Mouse (Mus musculus) ES-Bruce4 (cell line): ENCODE results near the gene Car4. TPM values are rescaled to one million over a fixed set of nuclear protein-coding genes. Genes with fewer than 3 reads are reported as not detected.

Experiments used
- H3K27ac ChIP-seq: 2 replicates; pipeline ENCODE4 v1.5.1; 2012; ENCODE audit warnings: low read length, inconsistent platforms; ENCODE audit not compliant: insufficient read depth
- H3K27me3 ChIP-seq: 2 replicates; pipeline ENCODE4 v1.6.1; 2012; ENCODE audit warnings: mild to moderate bottlenecking, low read length, inconsistent platforms; ENCODE audit not compliant: control insufficient read depth, poor library complexity, insufficient read depth, severe bottlenecking
- H3K36me3 ChIP-seq: 2 replicates; pipeline ENCODE4 v1.6.1; 2012; ENCODE audit warnings: inconsistent platforms, mild to moderate bottlenecking, low read length, moderate library complexity; ENCODE audit not compliant: control insufficient read depth, poor library complexity, insufficient read depth, severe bottlenecking
- H3K4me1 ChIP-seq: one replicate; pipeline ENCODE4 v1.8.1; 2011; ENCODE audit warnings: low read length; ENCODE audit not compliant: control insufficient read depth, insufficient read depth
- H3K4me3 ChIP-seq: 2 replicates; pipeline ENCODE4 v1.5.1; 2011; ENCODE audit warnings: low read depth, mild to moderate bottlenecking, low read length
- H3K9ac ChIP-seq: 2 replicates; pipeline ENCODE4 v1.6.1; 2012; ENCODE audit warnings: low read depth, mild to moderate bottlenecking, inconsistent platforms; ENCODE audit not compliant: poor library complexity, severe bottlenecking
- H3K9me3 ChIP-seq: replicated peaks from 2 replicates; pipeline ENCODE4 v1.6.1; 2012; ENCODE audit warnings: mild to moderate bottlenecking, low read length, inconsistent platforms; ENCODE audit not compliant: control insufficient read depth, poor library complexity, insufficient read depth, severe bottlenecking
- CTCF ChIP-seq: IDR thresholded peaks from one replicate; pipeline ENCODE4 v1.8.1; 2011; ENCODE audit warnings: low read depth, low read length
- EP300 ChIP-seq: IDR thresholded peaks from 2 replicates; pipeline ENCODE4 v1.6.1; 2011; ENCODE audit warnings: low read depth, low read length; ENCODE audit not compliant: insufficient read depth
- POLR2A ChIP-seq: IDR thresholded peaks from one replicate; pipeline ENCODE4 v1.8.1; 2011; ENCODE audit warnings: low read length; ENCODE audit not compliant: insufficient read depth
- polyA plus RNA-seq: library from polyadenylated mRNA; stranded (reverse); fragments of >200 nt; gene quantifications from 2 replicates; pipeline ENCODE4 v1.2.4, GENCODE M21; 2011; ENCODE audit warnings: low read depth; ENCODE audit not compliant: missing spikeins, insufficient read depth, insufficient read length

The Car4 gene
- polyA plus RNA-seq, 1 experiment, result 277 TPM

DNA sequence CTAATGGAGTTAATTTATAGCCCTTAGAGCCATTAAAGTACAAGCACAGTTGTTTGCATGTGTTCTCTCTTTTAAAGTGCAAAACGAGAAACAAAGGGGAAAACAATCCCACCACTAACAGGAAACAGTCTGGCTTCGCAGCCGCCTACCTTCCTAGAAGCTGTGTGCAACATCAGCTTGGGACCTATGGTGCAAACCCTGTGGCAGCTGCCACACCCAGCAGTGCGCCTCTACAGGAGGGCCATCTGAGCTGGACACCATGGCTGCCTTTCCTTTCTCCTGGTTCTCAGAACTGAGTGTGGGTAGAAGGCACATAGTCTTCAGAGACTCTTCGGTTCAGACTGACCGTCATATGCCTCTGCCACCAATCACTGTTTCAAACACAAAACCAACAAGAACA is 27.8 kb downstream of the Car4 start:
- TF ChIP-seq CTCF, result no peak
- TF ChIP-seq EP300, result no peak
- no peak for TF ChIP-seq POLR2A
- H3K27ac ChIP-seq, result no peak overlapping the region
- H3K9me3 ChIP-seq, result no peaks in the 10 kb centered on the region
- H3K27me3 ChIP-seq, result no peaks in the 10 kb centered on the region
- no peak overlapping the region for H3K4me3 ChIP-seq
- H3K36me3 ChIP-seq, result peaks cover 6% of the 10 kb centered on the region
- H3K9ac ChIP-seq, result no peak overlapping the region
- no peaks in the 10 kb centered on the region for H3K4me1 ChIP-seq

DNA sequence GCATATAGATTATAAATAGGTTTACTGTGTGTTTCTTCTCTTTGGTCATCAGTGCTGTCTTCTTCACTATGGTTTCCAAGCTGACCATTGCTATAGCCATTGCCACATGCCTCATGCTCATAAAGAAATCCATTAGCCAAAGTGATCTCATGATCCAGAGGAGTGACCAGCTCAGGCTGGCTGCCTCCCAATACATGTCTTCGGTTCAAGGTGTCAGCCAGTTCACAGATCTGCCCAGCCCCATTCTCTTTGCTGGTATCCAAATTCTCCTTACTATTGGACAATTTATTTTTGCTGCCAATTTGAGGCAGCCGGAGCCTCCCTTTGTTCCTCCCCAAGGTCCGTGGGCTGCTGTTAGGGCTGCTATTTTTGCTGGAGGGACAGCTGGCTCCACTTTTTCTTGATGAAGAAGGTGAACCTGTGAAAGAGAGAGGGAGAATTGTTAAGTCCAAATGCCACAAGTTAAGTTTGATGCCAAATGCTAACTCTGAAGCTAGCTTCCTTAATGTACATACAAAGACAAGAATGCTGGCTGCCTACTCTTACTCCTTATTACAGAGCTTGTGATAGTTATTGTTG is 30.8 kb downstream of the Car4 start:
- Histone ChIP-seq H3K27ac (no peak overlapping the region), H3K9ac (no peak overlapping the region), H3K36me3 (peaks cover 11% of the 10 kb centered on the region), H3K9me3 (no peaks in the 10 kb centered on the region), H3K4me3 (no peak overlapping the region), H3K4me1 (no peaks in the 10 kb centered on the region), H3K27me3 (no peaks in the 10 kb centered on the region)
- TF ChIP-seq POLR2A (no peak), EP300 (no peak), CTCF (no peak)

DNA sequence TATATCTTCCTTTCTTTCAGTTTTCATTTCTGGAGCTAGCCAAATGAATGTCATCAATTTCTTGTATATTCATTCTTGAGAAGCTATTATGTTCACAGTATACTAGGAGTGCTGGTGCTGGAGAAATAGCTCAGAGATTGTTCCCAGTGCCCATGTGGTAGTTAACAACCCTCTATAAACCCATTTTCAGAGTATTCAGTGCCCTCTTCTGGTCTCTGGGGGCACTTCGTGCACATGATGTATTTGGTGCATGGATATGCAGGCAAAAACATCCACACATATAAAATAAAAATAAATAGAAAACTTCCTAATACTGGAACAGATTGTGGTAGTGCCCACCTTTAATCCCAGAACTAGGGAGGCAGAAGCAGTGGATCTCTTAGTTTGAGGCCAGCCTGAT is 35.4 kb downstream of the Car4 start:
- TF ChIP-seq EP300, result no peak
- no peak for TF ChIP-seq POLR2A
- no peak for TF ChIP-seq CTCF

DNA sequence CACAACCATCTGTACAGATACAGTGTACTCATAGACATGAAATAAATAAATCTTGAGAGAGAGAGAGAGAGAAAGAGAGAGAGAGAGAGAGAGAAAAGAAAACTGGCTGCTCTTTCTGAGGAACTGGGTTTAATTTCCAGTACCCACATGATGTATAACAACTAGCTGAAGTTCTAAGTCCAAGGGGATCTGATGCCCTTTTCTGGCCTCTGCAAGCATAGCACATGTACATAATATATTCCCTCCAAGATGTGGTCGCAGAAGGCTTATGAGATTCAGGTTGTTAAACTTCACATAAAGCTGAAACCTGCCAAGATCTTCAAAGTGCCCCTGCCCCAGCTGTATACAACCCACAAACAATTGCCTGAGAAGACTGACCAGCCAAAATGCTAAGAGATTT is 37.7 kb downstream of the Car4 start:
- Histone ChIP-seq H3K4me3 (no peak overlapping the region), H3K27ac (no peak overlapping the region), H3K9me3 (no peaks in the 10 kb centered on the region), H3K4me1 (no peaks in the 10 kb centered on the region), H3K36me3 (peaks cover 5% of the 10 kb centered on the region), H3K9ac (no peak overlapping the region), H3K27me3 (no peaks in the 10 kb centered on the region)
- TF ChIP-seq POLR2A (no peak), CTCF (no peak), EP300 (no peak)

More for the DNA sequence above, 35.4 kb downstream of the Car4 start:
- H3K27ac ChIP-seq, result no peak overlapping the region
- no peaks in the 10 kb centered on the region for H3K4me1 ChIP-seq
- no peak overlapping the region for H3K4me3 ChIP-seq
- H3K9ac ChIP-seq, result no peak overlapping the region
- H3K36me3 ChIP-seq, result peaks cover 8% of the 10 kb centered on the region
- no peaks in the 10 kb centered on the region for H3K9me3 ChIP-seq
- no peaks in the 10 kb centered on the region for H3K27me3 ChIP-seq

DNA sequence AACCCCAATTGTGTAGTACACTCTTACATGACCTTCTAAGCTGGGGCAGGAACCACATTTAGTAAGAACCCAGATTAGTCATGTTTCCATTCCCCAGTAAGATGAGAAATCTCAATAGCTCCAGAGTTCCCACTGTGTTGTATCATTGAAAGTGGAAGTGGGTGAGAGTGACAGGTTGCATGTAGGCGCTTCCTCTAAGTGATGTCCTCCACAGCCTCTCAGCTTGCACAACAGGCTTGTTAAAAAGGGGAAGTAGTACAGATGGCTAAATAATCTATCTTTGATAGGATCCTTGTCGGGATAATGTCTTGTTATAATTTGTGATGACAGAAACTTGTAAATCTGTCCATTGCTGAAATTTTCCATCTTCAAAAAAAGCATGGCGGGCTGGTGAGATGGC is 46.0 kb downstream of the Car4 start:
- no peak for TF ChIP-seq POLR2A
- no peak for TF ChIP-seq EP300
- Histone ChIP-seq H3K4me1 (no peaks in the 10 kb centered on the region), H3K9ac (no peak overlapping the region), H3K36me3 (peaks cover 8% of the 10 kb centered on the region), H3K4me3 (no peak overlapping the region), H3K27ac (no peak overlapping the region), H3K27me3 (no peaks in the 10 kb centered on the region), H3K9me3 (no peaks in the 10 kb centered on the region)

DNA sequence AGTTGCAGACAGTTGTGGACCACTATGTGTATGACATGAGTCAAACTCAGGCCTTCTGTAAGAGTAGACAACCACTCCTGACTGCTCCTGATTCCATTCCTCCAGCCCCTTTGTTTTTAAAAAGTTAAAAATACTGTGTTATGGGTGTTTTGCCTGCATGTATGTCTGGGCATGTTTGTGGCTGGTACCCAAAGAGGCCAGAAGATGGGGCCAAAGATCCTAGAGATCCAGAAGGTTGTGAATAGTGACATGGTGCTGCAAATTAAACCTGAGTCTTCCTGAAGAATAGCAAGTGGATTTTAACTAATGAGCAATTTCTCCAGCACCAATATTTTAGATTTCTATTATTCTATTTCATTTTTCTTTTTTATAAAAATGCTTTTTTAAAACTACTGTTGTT is 55.5 kb downstream of the Car4 start:
- no peaks in the 10 kb centered on the region for H3K27me3 ChIP-seq
- no peak overlapping the region; the same call in 1 of the 2 replicates for H3K27ac ChIP-seq
- H3K9me3 ChIP-seq, result no peaks in the 10 kb centered on the region
- H3K4me3 ChIP-seq, result no peak overlapping the region
- H3K36me3 ChIP-seq, result peaks cover 6% of the 10 kb centered on the region
- no peak overlapping the region for H3K9ac ChIP-seq
- TF ChIP-seq EP300 (no peak), CTCF (no peak), POLR2A (no peak)
- no peaks in the 10 kb centered on the region for H3K4me1 ChIP-seq

Other genes with a start within 250 kb of the Car4 start
- gene Mrm1, start 138.3 kb upstream of the Car4 start, polyA plus RNA-seq, result 9.1 and 10.3 TPM in 2 replicates
- 5.0 and 7.0 TPM in 2 replicates for gene Dhrs11, start 128.8 kb upstream of the Car4 start, polyA plus RNA-seq
- gene Ggnbp2, start 87.0 kb upstream of the Car4 start, polyA plus RNA-seq, result 86.0 and 89.8 TPM in 2 replicates
- gene Myo19, start 77.6 kb upstream of the Car4 start, polyA plus RNA-seq, result 19.0 and 19.5 TPM in 2 replicates
- gene Pigw, start 77.5 kb upstream of the Car4 start, polyA plus RNA-seq, result 10.8 and 11.2 TPM in 2 replicates
- 37.0 and 39.6 TPM in 2 replicates for gene Znhit3, start 41.4 kb upstream of the Car4 start, polyA plus RNA-seq
- 46.4 and 71.2 TPM in 2 replicates for gene Usp32, start 182.4 kb downstream of the Car4 start, polyA plus RNA-seq
- gene 1700125H20Rik, start 212.6 kb downstream of the Car4 start, polyA plus RNA-seq, result not detected in 2 replicates